Mouse (Mus musculus) cerebellum, postnatal 36 days (tissue): Measurements from ENCODE around the gene Bmi1.

Experiments
- DNase-seq, 2 experiments: peaks; one replicate each; pipeline ENCODE4 v3.0.0; 2021 to 2022; ENCODE audit warnings: mixed read lengths in 2 of 2

The Bmi1 gene

DNA sequence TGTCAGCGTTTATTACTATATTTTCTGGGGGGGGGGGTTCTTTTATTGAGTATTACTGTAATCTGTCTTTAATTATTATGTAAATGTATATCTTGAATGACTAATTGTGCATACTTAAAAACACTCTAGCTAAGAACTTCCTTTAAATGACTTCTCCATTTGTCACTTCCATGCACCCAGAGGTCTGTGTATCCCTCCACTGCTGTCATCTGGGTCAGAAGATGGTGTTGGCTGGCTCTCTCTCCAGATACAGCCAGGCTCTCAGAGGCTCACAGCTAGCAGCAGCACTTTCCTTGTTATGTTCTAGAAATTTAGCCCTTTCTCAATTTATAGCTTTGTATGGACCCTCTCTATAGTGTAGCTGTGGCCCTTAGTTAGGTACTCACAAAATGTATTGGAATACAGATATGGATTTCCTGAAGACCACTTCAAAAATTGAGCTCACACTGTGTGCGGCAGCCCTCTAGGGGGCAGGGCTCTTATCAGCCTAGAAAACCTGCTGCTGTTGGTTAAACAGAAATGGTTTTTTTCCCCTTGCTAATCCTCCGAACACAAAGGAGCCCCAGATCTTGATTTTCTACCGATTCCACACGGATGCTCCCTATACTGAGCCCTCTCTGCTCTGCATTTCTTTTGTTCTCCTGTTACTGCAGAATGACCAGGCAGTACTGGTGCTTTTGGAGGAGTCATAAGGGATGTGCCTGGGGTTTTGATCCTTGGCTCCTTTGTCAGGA, 57.7 kb downstream of the Bmi1 start:
- DNase-seq = no peak
